Mouse (Mus musculus): ENCODE data around the gene Crb2.

Crb2 gene

DNA sequence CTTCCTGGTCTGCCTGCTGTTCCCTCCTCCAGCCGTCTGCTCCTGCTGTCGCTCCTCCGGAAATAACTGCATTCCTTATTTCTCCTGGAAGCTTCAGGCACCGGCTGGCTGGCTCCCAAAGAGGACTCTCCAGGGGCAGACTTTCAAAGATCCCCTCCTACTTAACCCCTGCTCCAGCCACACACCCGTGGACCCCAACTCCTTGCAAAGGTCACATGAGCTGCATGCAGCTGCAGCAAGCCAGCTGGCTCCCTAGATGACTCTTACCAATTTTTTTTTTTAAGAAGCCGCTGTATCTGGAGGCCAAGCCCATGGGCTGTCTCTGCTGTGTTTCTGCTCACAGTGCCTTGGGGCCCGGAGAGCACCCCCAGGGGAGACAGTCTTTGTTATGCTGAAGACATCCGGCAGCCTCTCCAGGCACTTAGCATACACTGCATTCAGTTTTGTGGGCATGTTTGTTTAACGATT lies 8.9 kb upstream of the Crb2 start:
- DNase-seq (ENCODE audit: low spot score), result peak; percentile 66

DNA sequence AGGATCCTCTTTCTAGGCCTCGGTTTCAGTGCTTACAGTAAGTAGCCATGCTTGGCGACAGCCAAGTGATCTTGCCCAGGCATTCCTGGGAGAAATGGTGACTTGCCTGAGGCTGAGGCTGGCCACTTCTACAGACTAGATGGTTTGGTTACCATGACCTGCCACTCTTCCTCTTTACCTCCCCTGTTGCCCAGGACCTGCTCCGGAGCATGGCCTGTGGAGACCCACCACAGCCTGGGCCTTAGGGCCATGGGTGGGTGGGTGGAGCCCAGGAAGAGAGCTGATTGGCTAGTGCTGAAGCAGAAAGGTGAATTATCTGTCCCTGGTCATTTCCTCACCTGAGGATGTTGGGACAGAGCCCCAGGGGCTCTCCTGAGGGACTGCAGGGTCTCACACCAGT lies 8.3 kb upstream of the Crb2 start:
- DNase-seq (ENCODE audit: low spot score), result no peak

GRCm38 (mm10) chr2:37768903-37769302 lies 7.1 kb upstream of the Crb2 start:
- DNase-seq (ENCODE audit: low spot score), result peak; percentile 83

DNA sequence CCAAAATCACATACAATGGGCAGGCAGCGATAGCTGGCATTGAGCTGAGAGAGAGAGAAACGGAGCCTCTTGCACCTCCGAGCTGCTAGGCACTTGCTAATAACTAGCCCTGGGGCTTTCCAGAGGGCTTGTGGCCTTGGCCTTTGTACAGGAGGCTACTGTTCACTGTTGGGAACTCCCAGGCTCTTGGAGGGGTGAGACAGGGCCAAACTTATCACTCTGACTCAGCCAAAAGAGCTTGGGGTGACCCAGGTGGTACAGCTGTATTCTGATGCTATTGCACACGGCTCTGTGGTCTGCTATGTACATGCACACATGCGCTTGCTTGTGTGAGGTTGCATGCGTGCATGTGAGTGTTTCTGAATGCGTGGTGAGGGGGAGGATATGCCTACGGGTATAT lies 6.3 kb upstream of the Crb2 start:
- DNase-seq (ENCODE audit: low spot score), result peak; percentile 45

GRCm38 (mm10) chr2:37771618-37772285 lies 4.3 kb upstream of the Crb2 start:
- DNase-seq (ENCODE audit: low spot score), result peak; percentile 93

DNA sequence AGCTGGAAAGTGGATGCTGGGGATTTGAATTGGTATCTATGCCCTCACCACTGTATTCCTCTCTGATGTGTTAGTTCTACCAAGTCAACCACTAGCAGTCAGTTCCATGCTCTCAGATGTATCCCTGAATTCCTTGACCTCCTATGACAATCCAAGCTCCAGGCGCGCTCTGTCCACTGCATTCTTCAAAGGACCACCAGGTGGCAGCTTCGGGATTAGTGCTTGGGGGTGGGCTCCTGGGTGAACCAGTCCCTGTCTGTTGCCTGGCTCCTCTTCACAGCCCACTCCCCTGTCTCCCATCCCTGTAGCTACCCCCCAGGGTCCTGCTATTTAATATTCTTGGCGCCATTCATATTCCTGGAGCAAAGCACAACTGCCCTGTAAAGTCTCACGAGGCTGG lies 1.5 kb upstream of the Crb2 start:
- peak; percentile 35 for DNase-seq (ENCODE audit: low spot score)

- DNase-seq (ENCODE audit: low spot score), result no peak
These were observed 762 bp downstream of the Crb2 start for GRCm38 (mm10) chr2:37776611-37777411.

DNA sequence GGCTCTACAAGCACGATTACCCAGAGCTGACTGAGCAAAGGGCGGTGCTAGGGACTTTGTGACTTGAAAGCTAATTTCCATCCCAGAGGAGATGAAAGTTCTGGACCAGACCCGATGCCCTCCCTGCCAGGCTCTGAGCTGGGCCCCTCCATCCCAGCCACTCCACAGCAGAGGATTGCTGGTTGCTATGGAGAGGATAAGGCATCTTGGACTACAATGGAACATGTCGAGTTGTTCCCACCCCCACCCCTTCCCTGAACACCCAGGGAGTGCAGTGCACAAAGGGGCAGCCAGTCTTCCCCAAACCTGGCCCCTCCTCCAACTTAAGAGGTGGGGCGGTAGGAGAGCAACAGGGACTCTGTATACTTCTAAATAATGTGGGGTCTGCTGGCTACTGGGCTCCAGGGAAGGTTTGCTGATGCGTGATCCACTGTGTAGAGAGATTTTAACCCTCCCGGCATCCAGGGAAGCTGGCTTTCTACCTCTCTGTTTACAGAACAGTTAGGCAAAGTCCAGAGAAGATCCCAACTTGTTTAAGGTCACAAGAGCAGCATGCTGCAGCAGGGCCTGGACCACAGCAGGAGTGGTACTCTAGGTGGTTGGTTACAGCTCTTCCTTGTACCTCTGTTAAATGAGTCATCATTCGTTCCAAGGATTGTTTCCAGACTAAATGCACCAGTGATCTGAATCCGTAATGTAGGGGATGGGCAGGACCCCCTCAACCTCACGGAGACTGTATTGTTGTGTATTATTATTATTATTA lies 2.1 kb downstream of the Crb2 start:
- DNase-seq (ENCODE audit: low spot score), result no peak

DNA sequence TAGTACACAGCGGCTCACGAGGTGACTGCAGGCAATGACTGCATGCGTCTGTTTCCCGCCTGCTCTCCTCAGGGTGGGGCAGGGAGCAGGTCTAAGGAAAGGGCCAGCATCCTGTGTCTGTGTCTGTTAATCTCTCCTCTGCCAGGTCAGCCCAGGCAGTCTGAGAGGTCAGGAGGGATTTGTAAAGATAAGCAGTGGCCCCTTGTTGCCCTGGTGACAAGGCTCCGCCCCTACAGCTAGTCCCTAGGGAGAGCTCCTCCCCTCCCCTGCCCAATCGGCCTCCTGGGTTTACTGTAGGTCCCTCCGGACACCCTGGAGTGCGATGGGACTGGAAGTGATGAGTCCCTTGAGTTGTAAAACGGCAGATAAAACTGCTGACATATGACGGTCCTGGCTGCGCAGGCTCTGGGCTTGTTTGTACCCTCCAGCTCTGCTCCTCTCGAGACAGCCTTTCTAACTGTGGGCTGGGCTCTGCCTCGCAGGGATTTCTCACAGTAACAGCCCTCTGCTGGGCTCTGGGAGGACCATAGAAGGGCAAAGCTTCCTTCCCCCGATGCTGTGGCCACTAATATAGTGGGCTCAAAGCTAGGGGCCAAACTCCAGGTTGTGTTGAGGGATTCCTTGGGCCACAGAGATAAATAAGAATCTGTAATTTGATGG lies 4.4 kb downstream of the Crb2 start:
- DNase-seq (ENCODE audit: low spot score), result no peak

GRCm38 (mm10) chr2:37781421-37781820 lies 5.4 kb downstream of the Crb2 start:
- DNase-seq (ENCODE audit: low spot score), result no peak

GRCm38 (mm10) chr2:37782002-37782401 lies 6.0 kb downstream of the Crb2 start:
- no peak for DNase-seq (ENCODE audit: low spot score)

GRCm38 (mm10) chr2:37784473-37784872 lies 8.4 kb downstream of the Crb2 start:
- no peak for DNase-seq (ENCODE audit: low spot score)

DNA sequence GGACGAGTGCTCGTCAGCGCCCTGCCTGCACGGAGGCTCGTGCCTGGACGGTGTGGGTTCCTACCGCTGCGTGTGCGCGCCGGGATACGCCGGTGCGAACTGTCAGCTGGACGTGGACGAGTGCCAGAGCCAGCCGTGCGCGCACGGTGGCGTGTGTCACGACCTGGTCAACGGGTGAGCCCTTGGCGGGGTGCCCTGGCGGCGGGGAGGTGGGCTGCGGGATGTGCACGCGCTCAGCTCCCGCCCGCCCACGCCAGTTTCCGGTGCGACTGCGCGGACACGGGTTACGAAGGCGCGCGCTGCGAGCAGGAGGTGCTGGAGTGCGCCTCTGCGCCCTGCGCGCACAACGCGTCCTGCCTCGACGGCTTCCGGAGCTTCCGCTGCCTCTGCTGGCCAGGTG lies 10.4 kb downstream of the Crb2 start:
- DNase-seq (ENCODE audit: low spot score), result no peak

DNA sequence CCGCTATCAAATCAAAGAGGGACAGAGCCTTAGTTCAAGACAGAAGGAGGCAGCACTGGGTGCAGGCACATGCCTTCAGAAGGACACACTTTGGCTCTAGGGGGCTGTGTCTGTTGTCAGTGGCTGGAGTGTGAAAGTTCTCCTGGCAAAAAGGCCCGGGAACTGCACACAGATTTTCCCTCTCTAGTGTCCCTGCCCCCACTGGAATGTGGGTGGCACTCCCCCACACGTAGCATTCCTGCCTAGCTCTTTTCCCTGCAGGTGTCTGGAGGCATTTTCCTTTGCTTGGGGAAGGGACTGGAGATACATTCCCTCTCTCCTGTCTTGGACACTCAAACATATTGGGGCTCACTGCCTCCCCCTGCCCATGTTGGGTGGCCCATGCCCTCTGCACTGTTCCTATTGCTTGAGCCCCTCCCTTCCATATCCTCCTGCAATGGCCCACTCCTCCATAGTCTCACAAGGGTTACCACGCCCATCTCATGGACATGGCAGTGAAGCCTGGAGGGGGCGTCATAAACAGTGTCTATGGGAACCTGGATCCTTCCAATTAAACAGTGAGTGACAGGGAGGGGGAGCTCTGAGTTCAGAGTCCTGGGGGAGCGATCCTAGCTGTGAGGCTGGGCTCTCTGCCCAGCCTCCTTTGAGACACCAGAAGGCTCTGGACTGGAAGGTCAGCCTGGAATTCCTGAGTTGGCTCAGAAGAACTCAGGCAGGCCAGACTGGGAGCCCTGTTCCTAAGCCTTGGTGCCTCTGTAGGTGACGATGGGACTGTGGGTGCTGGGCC lies 12.3 kb downstream of the Crb2 start:
- DNase-seq (ENCODE audit: low spot score), result peak; percentile 46

DNA sequence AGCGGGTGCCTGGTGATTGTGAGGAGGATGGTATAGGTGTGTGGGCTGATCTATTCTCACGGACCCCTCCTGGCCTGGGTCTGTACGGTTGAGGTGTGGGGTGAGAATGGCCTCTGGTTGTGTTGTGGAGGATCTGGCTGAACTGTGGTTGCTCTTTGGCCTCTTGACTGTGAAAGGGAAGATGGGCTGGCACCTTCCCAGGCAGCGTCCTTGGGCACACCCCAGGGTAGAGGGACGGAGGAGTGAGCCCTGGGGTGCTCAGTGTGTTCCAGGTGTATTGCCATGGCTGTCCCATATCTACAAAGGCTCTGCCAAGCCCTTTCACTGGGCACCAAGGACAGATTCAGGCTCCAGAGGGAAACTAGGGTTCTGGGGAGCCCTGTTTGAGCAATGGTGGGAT lies 13.0 kb downstream of the Crb2 start:
- no peak for DNase-seq (ENCODE audit: low spot score)

- no peak for DNase-seq (ENCODE audit: low spot score)
These were observed 13.9 kb downstream of the Crb2 start for GRCm38 (mm10) chr2:37789995-37790394.

- DNase-seq (ENCODE audit: low spot score), result no peak
These were observed 14.7 kb downstream of the Crb2 start for GRCm38 (mm10) chr2:37790738-37791137.

- no peak for DNase-seq (ENCODE audit: low spot score)
These were observed 15.3 kb downstream of the Crb2 start for GRCm38 (mm10) chr2:37791340-37791739.

- DNase-seq (ENCODE audit: low spot score), result no peak
These were observed 20.0 kb downstream of the Crb2 start for GRCm38 (mm10) chr2:37796021-37796420.

- no peak for DNase-seq (ENCODE audit: low spot score)
These were observed 21.0 kb downstream of the Crb2 start for GRCm38 (mm10) chr2:37797046-37797445.

DNA sequence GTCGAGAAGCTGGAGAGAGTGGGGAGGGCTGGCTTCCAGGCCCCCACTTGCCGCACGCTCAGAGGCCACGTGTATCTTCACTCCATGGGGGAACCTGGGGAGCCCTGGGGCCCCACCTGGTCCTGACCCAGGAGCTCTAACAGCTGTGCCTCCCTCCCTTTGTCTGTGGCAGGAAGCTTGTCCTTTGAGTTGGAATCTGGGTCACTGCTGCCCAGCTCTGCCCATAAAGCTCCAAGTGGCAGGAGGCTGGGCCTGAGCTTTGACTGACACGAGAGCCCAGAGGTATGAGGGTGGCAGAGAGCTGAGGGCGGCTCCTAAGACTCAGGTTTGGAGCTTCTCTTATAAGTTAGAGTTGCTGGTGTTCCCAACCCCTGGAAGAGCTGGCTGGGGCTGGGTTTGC lies 23.1 kb downstream of the Crb2 start:
- DNase-seq (ENCODE audit: low spot score), result no peak

All from adipocyte (in vitro differentiated cells).